Mouse (Mus musculus): ENCODE measurements around the gene St3gal3. TPM values are rescaled to one million over a fixed set of nuclear protein-coding genes. Genes with fewer than 3 reads are reported as not detected.

The St3gal3 gene
- polyA plus RNA-seq, 1 experiment from 2014 or later = 13.2 TPM

- peak; percentile 51; the same call in 1 of the 2 replicates for ATAC-seq
- H3K4me1 ChIP-seq (ENCODE audit: control insufficient read depth, insufficient read depth, low read length) = peaks cover 3% of the 10 kb centered on the region; the same call in 1 of the 2 replicates
- H3K4me2 ChIP-seq (ENCODE audit: low read length) = no peak overlapping the region
- no peaks in the 10 kb centered on the region for H3K27me3 ChIP-seq (ENCODE audit: control insufficient read depth, insufficient read depth, low read depth, low read length)
- WGBS = 97% methylated on average over 5 of the region's 5 CpGs
- no peak overlapping the region for H3K9ac ChIP-seq (ENCODE audit: low read depth, low read length)
- H3K36me3 ChIP-seq (ENCODE audit: control insufficient read depth, insufficient read depth, low read length) = no peaks in the 10 kb centered on the region
- no peak overlapping the region for H3K27ac ChIP-seq (ENCODE audit: low read length)
- H3K4me3 ChIP-seq (ENCODE audit: low read depth, low read length) = no peak overlapping the region
- H3K9me3 ChIP-seq (replicated peaks; ENCODE audit: control insufficient read depth, low read length, poor library complexity, severe bottlenecking) = no peaks in the 10 kb centered on the region
These were observed 94.8 kb downstream of the St3gal3 start for GRCm38 (mm10) chr4:118039964-118040363.

- no peak overlapping the region for H3K4me3 ChIP-seq (ENCODE audit: low read depth, low read length)
- H3K9ac ChIP-seq (ENCODE audit: low read depth, low read length) = no peak overlapping the region
- H3K27me3 ChIP-seq (ENCODE audit: control insufficient read depth, insufficient read depth, low read depth, low read length) = no peaks in the 10 kb centered on the region
- H3K27ac ChIP-seq (ENCODE audit: low read length) = no peak overlapping the region
- peaks cover 3% of the 10 kb centered on the region; the same call in 1 of the 2 replicates for H3K4me1 ChIP-seq (ENCODE audit: control insufficient read depth, insufficient read depth, low read length)
- no peak overlapping the region for H3K4me2 ChIP-seq (ENCODE audit: low read length)
- WGBS = 75% methylated on average over 1 of the region's 1 CpGs
- no peak for ATAC-seq
- H3K9me3 ChIP-seq (replicated peaks; ENCODE audit: control insufficient read depth, low read length, poor library complexity, severe bottlenecking) = no peaks in the 10 kb centered on the region
- H3K36me3 ChIP-seq (ENCODE audit: control insufficient read depth, insufficient read depth, low read length) = no peaks in the 10 kb centered on the region
These were observed 96.7 kb downstream of the St3gal3 start for GRCm38 (mm10) chr4:118038023-118038422.

GRCm38 (mm10) chr4:118037406-118037805, 97.3 kb downstream of the St3gal3 start:
- 39% methylated on average over 5 of the region's 5 CpGs for WGBS
- peaks cover 3% of the 10 kb centered on the region; the same call in 1 of the 2 replicates for H3K4me1 ChIP-seq (ENCODE audit: control insufficient read depth, insufficient read depth, low read length)
- no peak overlapping the region for H3K4me3 ChIP-seq (ENCODE audit: low read depth, low read length)
- no peak overlapping the region for H3K4me2 ChIP-seq (ENCODE audit: low read length)
- H3K27me3 ChIP-seq (ENCODE audit: control insufficient read depth, insufficient read depth, low read depth, low read length) = no peaks in the 10 kb centered on the region
- 0 out of 2 replicates have a peak overlapping the region, but pooled peaks have one; percentile 47 for H3K27ac ChIP-seq (ENCODE audit: low read length)
- no peaks in the 10 kb centered on the region for H3K36me3 ChIP-seq (ENCODE audit: control insufficient read depth, insufficient read depth, low read length)
- H3K9me3 ChIP-seq (replicated peaks; ENCODE audit: control insufficient read depth, low read length, poor library complexity, severe bottlenecking) = no peaks in the 10 kb centered on the region
- ATAC-seq = 0 out of 2 replicates have a peak, but pooled peaks have one; percentile 54
- H3K9ac ChIP-seq (ENCODE audit: low read depth, low read length) = no peak overlapping the region

GRCm38 (mm10) chr4:118036531-118036930, 98.2 kb downstream of the St3gal3 start:
- H3K4me1 ChIP-seq (ENCODE audit: control insufficient read depth, insufficient read depth, low read length) = peaks cover 3% of the 10 kb centered on the region; the same call in 1 of the 2 replicates
- H3K27ac ChIP-seq (ENCODE audit: low read length) = no peak overlapping the region
- H3K9me3 ChIP-seq (replicated peaks; ENCODE audit: control insufficient read depth, low read length, poor library complexity, severe bottlenecking) = no peaks in the 10 kb centered on the region
- no peaks in the 10 kb centered on the region for H3K36me3 ChIP-seq (ENCODE audit: control insufficient read depth, insufficient read depth, low read length)
- no peak for ATAC-seq
- H3K27me3 ChIP-seq (ENCODE audit: control insufficient read depth, insufficient read depth, low read depth, low read length) = no peaks in the 10 kb centered on the region
- H3K9ac ChIP-seq (ENCODE audit: low read depth, low read length) = no peak overlapping the region
- H3K4me2 ChIP-seq (ENCODE audit: low read length) = no peak overlapping the region
- H3K4me3 ChIP-seq (ENCODE audit: low read depth, low read length) = no peak overlapping the region
- WGBS = 94% methylated on average over 4 of the region's 4 CpGs

GRCm38 (mm10) chr4:118035090-118035489, 99.6 kb downstream of the St3gal3 start:
- no peaks in the 10 kb centered on the region for H3K36me3 ChIP-seq (ENCODE audit: control insufficient read depth, insufficient read depth, low read length)
- H3K9me3 ChIP-seq (replicated peaks; ENCODE audit: control insufficient read depth, low read length, poor library complexity, severe bottlenecking) = no peaks in the 10 kb centered on the region
- H3K4me3 ChIP-seq (ENCODE audit: low read depth, low read length) = no peak overlapping the region
- 96% methylated on average over 2 of the region's 2 CpGs for WGBS
- H3K4me2 ChIP-seq (ENCODE audit: low read length) = no peak overlapping the region
- no peak overlapping the region for H3K27ac ChIP-seq (ENCODE audit: low read length)
- no peaks in the 10 kb centered on the region for H3K27me3 ChIP-seq (ENCODE audit: control insufficient read depth, insufficient read depth, low read depth, low read length)
- peaks cover 4% of the 10 kb centered on the region; the same call in 1 of the 2 replicates for H3K4me1 ChIP-seq (ENCODE audit: control insufficient read depth, insufficient read depth, low read length)
- ATAC-seq = no peak
- H3K9ac ChIP-seq (ENCODE audit: low read depth, low read length) = no peak overlapping the region

- no peak overlapping the region for H3K4me3 ChIP-seq (ENCODE audit: low read depth, low read length)
- peaks cover 6% of the 10 kb centered on the region; the same call in 1 of the 2 replicates for H3K4me1 ChIP-seq (ENCODE audit: control insufficient read depth, insufficient read depth, low read length)
- no peaks in the 10 kb centered on the region for H3K27me3 ChIP-seq (ENCODE audit: control insufficient read depth, insufficient read depth, low read depth, low read length)
- no peaks in the 10 kb centered on the region for H3K9me3 ChIP-seq (replicated peaks; ENCODE audit: control insufficient read depth, low read length, poor library complexity, severe bottlenecking)
- H3K9ac ChIP-seq (ENCODE audit: low read depth, low read length) = no peak overlapping the region
- no peaks in the 10 kb centered on the region for H3K36me3 ChIP-seq (ENCODE audit: control insufficient read depth, insufficient read depth, low read length)
- no peak overlapping the region for H3K4me2 ChIP-seq (ENCODE audit: low read length)
- 79% methylated on average over 5 of the region's 5 CpGs for WGBS
- no peak for ATAC-seq
- no peak overlapping the region for H3K27ac ChIP-seq (ENCODE audit: low read length)
These were observed 101.7 kb downstream of the St3gal3 start for GRCm38 (mm10) chr4:118033026-118033425.

GRCm38 (mm10) chr4:118031776-118032170, 102.9 kb downstream of the St3gal3 start:
- no peak overlapping the region for H3K9ac ChIP-seq (ENCODE audit: low read depth, low read length)
- ATAC-seq = no peak
- no peaks in the 10 kb centered on the region for H3K9me3 ChIP-seq (replicated peaks; ENCODE audit: control insufficient read depth, low read length, poor library complexity, severe bottlenecking)
- no peaks in the 10 kb centered on the region for H3K36me3 ChIP-seq (ENCODE audit: control insufficient read depth, insufficient read depth, low read length)
- 92% methylated on average over 7 of the region's 7 CpGs for WGBS
- H3K4me3 ChIP-seq (ENCODE audit: low read depth, low read length) = no peak overlapping the region
- H3K27ac ChIP-seq (ENCODE audit: low read length) = no peak overlapping the region
- no peaks in the 10 kb centered on the region for H3K27me3 ChIP-seq (ENCODE audit: control insufficient read depth, insufficient read depth, low read depth, low read length)
- no peak overlapping the region for H3K4me2 ChIP-seq (ENCODE audit: low read length)
- H3K4me1 ChIP-seq (ENCODE audit: control insufficient read depth, insufficient read depth, low read length) = 0 out of 2 replicates have a peak, but pooled peaks cover 4% of the 10 kb centered on the region

- WGBS = 82% methylated on average over 6 of the region's 6 CpGs
These were observed 103.5 kb downstream of the St3gal3 start for GRCm38 (mm10) chr4:118031132-118031775.

GRCm38 (mm10) chr4:118030330-118030729, 104.4 kb downstream of the St3gal3 start:
- Histone ChIP-seq H3K27me3 (ENCODE audit: control insufficient read depth, insufficient read depth, low read depth, low read length) (no peaks in the 10 kb centered on the region), H3K4me1 (ENCODE audit: control insufficient read depth, insufficient read depth, low read length) (0 out of 2 replicates have a peak, but pooled peaks cover 4% of the 10 kb centered on the region), H3K9ac (ENCODE audit: low read depth, low read length) (no peak overlapping the region), H3K36me3 (ENCODE audit: control insufficient read depth, insufficient read depth, low read length) (no peaks in the 10 kb centered on the region), H3K4me3 (ENCODE audit: low read depth, low read length) (no peak overlapping the region), H3K9me3 (replicated peaks; ENCODE audit: control insufficient read depth, low read length, poor library complexity, severe bottlenecking) (no peaks in the 10 kb centered on the region), H3K27ac (ENCODE audit: low read length) (no peak overlapping the region), H3K4me2 (ENCODE audit: low read length) (no peak overlapping the region)
- WGBS = 68% methylated on average over 5 of the region's 5 CpGs
- ATAC-seq = no peak

More at GRCm38 (mm10) chr4:118031132-118031775, 103.5 kb downstream of the St3gal3 start:
- 0 out of 2 replicates have a peak, but pooled peaks cover 4% of the 10 kb centered on the region for H3K4me1 ChIP-seq (ENCODE audit: control insufficient read depth, insufficient read depth, low read length)
- H3K27me3 ChIP-seq (ENCODE audit: control insufficient read depth, insufficient read depth, low read depth, low read length) = no peaks in the 10 kb centered on the region
- H3K27ac ChIP-seq (ENCODE audit: low read length) = no peak overlapping the region
- H3K4me2 ChIP-seq (ENCODE audit: low read length) = no peak overlapping the region
- H3K9ac ChIP-seq (ENCODE audit: low read depth, low read length) = no peak overlapping the region
- no peaks in the 10 kb centered on the region for H3K9me3 ChIP-seq (replicated peaks; ENCODE audit: control insufficient read depth, low read length, poor library complexity, severe bottlenecking)
- ATAC-seq = no peak
- no peak overlapping the region for H3K4me3 ChIP-seq (ENCODE audit: low read depth, low read length)
- no peaks in the 10 kb centered on the region for H3K36me3 ChIP-seq (ENCODE audit: control insufficient read depth, insufficient read depth, low read length)
